Mouse (Mus musculus): ENCODE results near the gene Ipmk.

Gene Ipmk

DNA sequence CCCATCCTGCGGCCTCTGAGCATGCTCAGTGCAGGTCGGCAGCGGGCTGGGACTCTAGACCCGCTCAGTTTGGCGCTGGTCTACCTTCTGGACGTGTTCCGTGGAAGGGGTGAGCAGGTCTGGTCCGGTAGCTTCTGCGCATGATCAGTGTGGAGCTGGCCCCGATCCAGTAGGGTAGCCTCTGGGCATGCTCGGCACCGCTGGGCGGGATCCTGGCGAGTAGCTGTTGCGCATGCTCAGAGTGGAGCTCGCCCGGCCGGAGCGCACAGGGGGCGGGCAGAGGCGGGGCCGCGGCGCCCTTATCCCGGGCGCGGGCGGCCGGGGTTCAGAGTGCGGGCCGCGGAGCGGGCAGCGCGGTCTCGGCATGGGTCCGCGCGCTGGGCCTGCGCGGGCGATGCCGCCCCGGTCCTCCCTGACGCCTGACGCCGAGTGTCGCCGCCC, at the start of gene Ipmk:
TSS of gene Ipmk (plus strand) at position 255 of the 441 bp plus-strand sequence.
- DNase-seq (ENCODE audit: low spot score), result peak; percentile 96

DNA sequence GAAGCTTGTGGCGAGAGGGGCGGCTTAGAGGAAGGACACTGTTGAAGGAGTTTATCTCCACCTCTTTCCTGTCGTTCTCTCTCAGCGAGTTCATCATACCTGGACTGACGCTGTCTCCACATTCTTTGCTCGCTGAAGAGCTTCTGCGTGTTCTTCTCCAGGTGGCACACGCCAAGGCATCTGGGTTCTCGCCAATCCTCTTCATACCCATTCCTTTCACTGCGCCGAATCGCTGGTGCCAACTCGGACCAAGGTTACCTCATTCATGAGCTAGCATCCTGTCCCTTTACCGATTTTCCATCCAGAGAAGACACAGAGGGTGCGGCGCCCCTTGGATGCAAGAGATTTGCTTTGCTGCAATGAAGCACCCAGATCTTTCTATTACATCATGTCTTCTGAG, 47.4 kb upstream of the Ipmk start:
- no peak for DNase-seq (ENCODE audit: low spot score)

DNA sequence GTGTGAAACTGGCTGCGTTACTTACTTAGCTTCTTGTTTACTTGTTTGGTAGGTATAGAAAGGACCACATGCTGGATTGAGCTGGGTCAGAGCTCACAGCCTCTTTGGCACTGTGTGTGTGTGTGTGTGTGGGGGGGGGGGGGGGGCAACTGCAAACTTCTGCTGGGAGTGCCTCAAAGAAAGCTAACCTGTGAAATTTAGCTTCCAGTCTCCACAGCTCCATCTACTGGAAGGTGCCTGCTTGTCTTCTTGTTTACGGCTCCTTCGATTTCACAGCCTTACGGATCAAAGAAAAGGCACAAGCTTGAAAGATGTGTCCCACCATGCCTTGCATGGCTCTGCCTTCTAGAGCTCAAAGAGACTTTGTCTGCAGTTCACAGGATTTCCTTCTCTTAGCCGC, 45.1 kb upstream of the Ipmk start:
- DNase-seq (ENCODE audit: low spot score), result no peak

DNA sequence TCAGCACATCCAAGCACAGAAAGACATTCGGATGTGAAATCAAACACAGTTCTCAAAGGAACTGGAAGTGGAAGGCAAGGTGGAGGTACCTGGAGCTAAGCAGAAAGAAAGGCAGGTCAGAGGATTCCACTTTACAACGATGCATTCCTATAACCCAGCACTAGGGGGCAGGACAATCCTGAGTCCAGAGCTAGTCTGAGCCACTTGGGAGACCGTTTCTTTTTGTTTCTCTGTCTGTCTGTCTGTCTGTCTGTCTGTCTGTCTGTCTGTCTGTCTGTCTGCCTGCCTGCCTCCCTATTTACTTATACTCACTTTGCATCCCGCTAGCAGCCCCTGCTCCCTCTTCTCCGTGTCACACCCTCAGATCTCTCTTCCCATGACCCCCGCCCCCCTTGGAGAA, 41.4 kb upstream of the Ipmk start:
- peak; percentile 15 for DNase-seq (ENCODE audit: low spot score)

DNA sequence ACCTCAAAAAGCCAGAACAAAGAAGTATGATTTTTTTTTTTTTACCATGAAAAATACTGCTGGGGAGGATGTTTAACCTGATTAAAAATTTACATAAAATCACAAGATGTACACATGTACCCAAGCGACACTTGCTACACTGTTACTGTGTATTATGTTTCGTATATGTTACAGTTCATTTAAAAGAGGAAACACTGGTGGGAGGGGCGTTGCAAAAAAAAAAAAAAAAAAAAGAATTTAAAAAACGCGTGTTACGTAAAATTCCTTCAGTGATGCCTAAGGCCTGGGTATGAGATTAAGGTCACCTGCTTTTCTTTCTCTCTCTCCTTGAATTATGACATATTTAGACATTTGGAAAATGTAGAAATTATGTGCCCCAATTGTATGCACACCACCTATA, 40.8 kb upstream of the Ipmk start:
- no peak for DNase-seq (ENCODE audit: low spot score)

DNA sequence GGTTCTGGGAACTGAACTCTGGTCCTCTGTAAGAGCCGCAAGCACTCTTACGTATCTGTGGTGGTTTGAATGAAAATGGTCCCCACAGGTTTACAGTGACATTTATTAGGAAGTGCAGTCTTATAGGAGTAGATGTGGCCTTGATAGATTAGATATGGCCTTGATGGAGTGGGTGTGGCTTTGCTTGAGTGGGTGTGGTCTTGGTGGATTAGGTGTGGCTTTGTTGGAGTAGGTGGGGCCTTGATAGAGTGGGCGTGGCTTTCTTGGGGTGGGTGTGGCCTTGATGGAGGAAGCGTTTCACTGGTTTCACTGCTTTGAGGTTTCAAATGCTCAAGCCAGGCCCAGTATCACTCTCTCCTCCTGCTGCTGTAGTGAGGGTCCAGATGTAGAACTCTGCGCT, 39.4 kb upstream of the Ipmk start:
- DNase-seq (ENCODE audit: low spot score), result no peak

GRCm38 (mm10) chr10:71310288-71310687, 37.3 kb upstream of the Ipmk start:
- DNase-seq (ENCODE audit: low spot score), result no peak

GRCm38 (mm10) chr10:71314596-71314995, 33.0 kb upstream of the Ipmk start:
- no peak for DNase-seq (ENCODE audit: low spot score)

- DNase-seq (ENCODE audit: low spot score), result no peak
Observed at GRCm38 (mm10) chr10:71316056-71316455, 31.5 kb upstream of the Ipmk start.

GRCm38 (mm10) chr10:71316497-71316896, 31.1 kb upstream of the Ipmk start:
- DNase-seq (ENCODE audit: low spot score), result no peak

- DNase-seq (ENCODE audit: low spot score), result no peak
Observed at GRCm38 (mm10) chr10:71323669-71324068, 23.9 kb upstream of the Ipmk start.

DNA sequence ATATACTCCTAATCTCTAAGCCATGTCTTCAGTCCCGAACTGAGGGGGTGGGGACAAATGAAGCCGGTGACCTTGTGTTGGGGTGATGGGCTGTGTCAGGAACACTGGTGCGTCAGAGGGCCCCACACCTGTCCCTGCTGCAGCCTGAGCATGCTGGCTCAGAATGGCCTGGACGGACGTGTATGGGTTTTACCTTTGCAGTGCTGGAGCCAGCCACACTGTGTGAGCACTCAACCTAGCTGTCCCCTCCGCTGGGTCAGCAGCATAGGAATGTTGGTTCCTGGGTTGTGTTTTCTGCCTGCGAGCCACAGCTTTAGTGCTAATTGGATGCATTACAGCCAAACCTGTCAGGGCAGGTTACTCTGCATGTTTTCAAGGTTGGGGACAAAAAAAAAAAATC, 21.4 kb upstream of the Ipmk start:
- no peak for DNase-seq (ENCODE audit: low spot score)

DNA sequence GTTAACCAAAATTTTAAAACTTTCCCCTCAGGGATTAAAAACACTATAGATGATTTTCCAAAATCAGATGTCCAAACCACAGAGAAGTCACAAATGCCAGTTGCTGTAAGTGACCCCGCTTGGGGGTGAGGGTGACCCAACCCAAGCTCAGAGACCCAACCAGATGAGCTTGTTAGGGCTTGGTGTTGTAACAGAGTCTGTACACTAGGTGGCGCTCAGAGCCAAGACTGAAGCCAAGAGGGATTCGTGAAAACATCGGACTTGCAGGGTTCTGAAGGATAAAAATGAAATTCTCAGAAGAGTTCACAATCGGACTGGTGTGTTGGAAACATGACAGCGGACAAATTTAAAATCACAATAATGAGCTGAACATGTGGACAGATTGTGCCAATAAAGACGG, 20.8 kb upstream of the Ipmk start:
- peak; percentile 48 for DNase-seq (ENCODE audit: low spot score)

DNA sequence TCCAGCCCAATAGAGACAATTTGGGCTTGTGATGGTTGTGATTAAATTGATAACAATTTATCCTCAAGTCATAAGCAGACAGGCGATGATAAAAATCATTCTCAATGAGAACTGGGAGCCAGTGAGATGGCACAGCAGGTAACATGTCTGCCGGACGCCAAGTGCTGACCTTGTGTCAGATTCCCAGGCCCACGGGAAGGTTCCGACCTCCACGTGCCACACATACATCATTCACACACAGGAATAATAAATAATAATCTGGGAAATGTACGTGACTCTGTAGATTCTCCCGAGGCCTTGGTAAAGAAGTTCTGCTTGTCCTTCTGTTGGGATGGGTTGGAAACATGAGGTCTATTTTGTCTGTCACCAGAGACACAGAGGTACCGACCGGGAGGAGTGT, 20.2 kb upstream of the Ipmk start:
- DNase-seq (ENCODE audit: low spot score), result no peak

DNA sequence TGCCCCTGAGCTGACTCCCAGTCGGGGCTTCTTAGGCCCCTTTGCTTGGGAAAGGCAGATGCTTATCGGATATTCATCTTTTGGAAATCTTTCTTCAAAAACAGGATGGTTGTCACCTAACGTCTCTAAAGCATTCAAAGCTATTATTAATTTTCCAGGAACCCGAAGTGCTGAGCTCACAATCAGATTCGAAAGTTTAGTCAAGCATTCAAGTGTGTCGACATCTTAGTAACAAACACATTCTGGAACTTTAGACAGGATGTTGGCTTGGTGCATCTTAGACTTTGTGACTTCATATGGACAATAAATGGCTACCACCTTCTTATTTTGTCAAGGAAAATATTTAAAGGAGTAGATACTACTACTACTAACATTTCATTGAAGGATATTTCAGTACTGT, 19.2 kb upstream of the Ipmk start:
- DNase-seq (ENCODE audit: low spot score), result no peak

DNA sequence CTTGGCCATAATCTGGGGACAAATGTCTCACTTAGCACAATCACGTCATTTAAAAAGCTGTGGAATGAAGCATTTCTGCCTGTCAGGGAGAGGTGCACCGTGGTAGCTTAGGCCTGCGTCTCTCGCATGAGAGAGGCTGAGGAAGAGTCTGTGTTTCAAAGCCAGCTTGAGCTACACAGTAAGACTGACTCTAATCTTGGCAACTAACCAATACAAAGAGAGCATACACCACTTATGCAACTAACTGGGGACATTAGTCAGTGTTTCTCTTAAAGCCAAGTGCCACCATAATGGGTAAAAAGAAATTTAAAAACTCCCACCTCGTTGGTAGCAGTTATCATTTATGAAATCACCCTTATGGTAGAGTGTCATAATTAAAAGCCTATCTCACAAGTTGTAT, 18.7 kb upstream of the Ipmk start:
- no peak for DNase-seq (ENCODE audit: low spot score)

DNA sequence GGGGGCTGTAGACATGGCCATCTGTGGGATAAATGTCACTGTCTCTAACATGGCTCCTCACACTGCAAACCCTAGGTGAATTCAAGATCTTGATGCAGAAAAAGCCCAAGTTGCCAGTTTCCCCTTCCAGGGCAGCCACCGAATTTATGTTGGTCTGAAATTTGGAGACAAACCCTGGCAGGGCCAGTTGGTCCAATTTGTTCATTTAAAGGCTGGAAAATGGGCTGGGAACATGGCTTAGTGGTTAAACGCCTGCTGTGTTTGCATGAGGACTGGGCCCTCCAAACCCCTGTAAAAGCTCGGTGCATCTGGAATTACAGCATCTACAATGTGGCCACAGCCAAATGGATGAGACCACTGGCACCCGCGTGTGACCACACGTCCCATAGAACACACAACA, 18.3 kb upstream of the Ipmk start:
- DNase-seq (ENCODE audit: low spot score), result no peak

- DNase-seq (ENCODE audit: low spot score), result no peak
Observed at GRCm38 (mm10) chr10:71330070-71330469, 17.5 kb upstream of the Ipmk start.

GRCm38 (mm10) chr10:71331908-71332307, 15.7 kb upstream of the Ipmk start:
- no peak for DNase-seq (ENCODE audit: low spot score)

DNA sequence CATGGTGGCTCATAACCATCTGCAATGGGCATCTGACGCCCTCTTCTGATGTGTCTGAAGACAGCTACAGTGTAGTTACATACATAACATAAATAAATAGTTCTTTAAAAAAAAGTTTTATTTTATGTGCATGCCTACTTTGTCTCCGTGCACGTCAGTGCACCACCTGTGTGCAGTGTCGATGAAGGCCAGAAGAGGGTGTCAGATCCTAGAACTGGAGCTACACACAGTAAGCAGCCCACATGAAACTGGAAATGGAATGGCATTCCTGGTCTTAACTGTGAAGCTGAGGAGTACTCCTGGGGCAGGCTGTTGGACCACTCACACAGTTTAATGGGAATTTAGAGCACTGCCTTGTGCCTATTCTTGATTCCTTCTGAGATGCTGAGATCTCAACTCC, 15.2 kb upstream of the Ipmk start:
- DNase-seq (ENCODE audit: low spot score), result no peak

- no peak for DNase-seq (ENCODE audit: low spot score)
Observed at GRCm38 (mm10) chr10:71332859-71333258, 14.7 kb upstream of the Ipmk start.

- no peak for DNase-seq (ENCODE audit: low spot score)
Observed at GRCm38 (mm10) chr10:71337733-71338132, 9.8 kb upstream of the Ipmk start.

- no peak for DNase-seq (ENCODE audit: low spot score)
Observed at GRCm38 (mm10) chr10:71338156-71338905, 9.2 kb upstream of the Ipmk start.

- DNase-seq (ENCODE audit: low spot score), result no peak
Observed at GRCm38 (mm10) chr10:71339463-71339862, 8.1 kb upstream of the Ipmk start.

Data from spleen, adult 12 weeks (tissue).